Mouse (Mus musculus) right cerebral cortex, adult 18-20 months (tissue): ENCODE measurements at regions not wholly inside any gene's neighbourhood (a gene's known extent, or its start where the extent isn't known, plus 50 kb on each side); places are given as distances from the start of the nearest gene placed in this dataset.
A peak's percentile ranks its signal among the peaks of the same experiment; 100 is the strongest.
"Not testable (repeated sequence)": the region's sequence is repeated elsewhere in the genome, so short reads cannot be mapped to it uniquely, and the experiment has no call there.

Experiments used
- DNase-seq: peaks from one replicate; pipeline ENCODE4 v3.0.0; 2022; ENCODE audit warnings: mixed read lengths

GRCm38 (mm10) chrX:63991127-63991526 lies 160.9 kb downstream of the Gm6760 start:
- DNase-seq, result peak; percentile 5

DNA sequence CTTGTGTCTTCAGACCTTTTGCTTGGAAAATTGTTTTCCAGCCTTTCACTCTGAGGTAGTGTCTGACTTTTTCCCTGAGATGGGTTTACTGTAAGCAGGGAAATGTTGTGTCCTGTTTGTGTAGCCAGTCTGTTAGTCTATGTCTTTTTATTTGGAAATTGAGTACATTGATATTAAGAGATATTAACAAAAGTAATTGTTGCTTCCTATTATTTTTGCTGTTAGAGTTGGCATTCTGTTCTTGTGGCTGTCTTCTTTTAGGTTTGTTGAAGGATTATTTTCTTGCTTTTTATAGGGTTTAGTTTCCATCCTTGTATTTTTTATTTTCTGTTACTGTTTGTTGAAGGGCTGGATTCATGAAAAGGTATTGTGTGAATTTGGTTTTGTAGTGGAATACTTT lies 179.6 kb downstream of the Gm6760 start:
- not testable (repeated sequence) for DNase-seq
